Mouse (Mus musculus) spleen, embryonic (tissue): Measurements from ENCODE around the gene Eif4g2.

Source experiments
- CTCF ChIA-PET: fragments of 350-600 bp; sonication (Branson Sonifier 250); formaldehyde crosslinking; loops from one replicate; lab custom pipeline; 2022; lab: Charles Lee

The Eif4g2 gene

GRCm38 (mm10) chr7:111069439-111070166 is 13.2 kb downstream of the Eif4g2 start:
- CTCF ChIA-PET: no interaction called here

GRCm38 (mm10) chr7:111068181-111068580 is 14.6 kb downstream of the Eif4g2 start:
- CTCF ChIA-PET: no interaction called here

- CTCF ChIA-PET: no interaction called here
Measured at GRCm38 (mm10) chr7:111062971-111063370, 19.9 kb downstream of the Eif4g2 start.

- CTCF ChIA-PET: no interaction called here
Measured at GRCm38 (mm10) chr7:111059527-111059926, 23.3 kb downstream of the Eif4g2 start.

- CTCF ChIA-PET: interaction anchor here (0.6 kb wide), 1 partner anchor 156 kb away, joined by 6 read pairs; no protein-coding TSS in a partner anchor
Measured at GRCm38 (mm10) chr7:111055984-111056657, 26.7 kb downstream of the Eif4g2 start.

GRCm38 (mm10) chr7:111055221-111055620 is 27.6 kb downstream of the Eif4g2 start:
- CTCF ChIA-PET: no interaction called here

- CTCF ChIA-PET: interaction anchor here (0.5 kb wide), 1 partner anchor 12 kb away, joined by 3 read pairs; no protein-coding TSS in a partner anchor
Measured at GRCm38 (mm10) chr7:111049652-111050421, 33.0 kb downstream of the Eif4g2 start.

- CTCF ChIA-PET: no interaction called here
Measured at GRCm38 (mm10) chr7:111048920-111049319, 33.9 kb downstream of the Eif4g2 start.

- CTCF ChIA-PET: no interaction called here
Measured at GRCm38 (mm10) chr7:111029046-111029553, 53.7 kb downstream of the Eif4g2 start.

GRCm38 (mm10) chr7:111028281-111029045 is 54.4 kb downstream of the Eif4g2 start, which contains the start of gene Ctr9:
Gene Ctr9, plus strand, starts transcription at chr7:111028951.
- CTCF ChIA-PET: interaction anchor here (0.5 kb wide), 1 partner anchor 41 kb away, joined by 3 read pairs; no protein-coding TSS in a partner anchor

- CTCF ChIA-PET: no interaction called here
Measured at GRCm38 (mm10) chr7:111024912-111025311, 57.9 kb downstream of the Eif4g2 start.

- CTCF ChIA-PET: no interaction called here
Measured at GRCm38 (mm10) chr7:111024068-111024594, 58.7 kb downstream of the Eif4g2 start.

- CTCF ChIA-PET: no interaction called here
Measured at GRCm38 (mm10) chr7:111020814-111021213, 62.0 kb downstream of the Eif4g2 start.
